8 mouse cellular contexts compared by ENCODE assay signal in the genomic region with DNA sequence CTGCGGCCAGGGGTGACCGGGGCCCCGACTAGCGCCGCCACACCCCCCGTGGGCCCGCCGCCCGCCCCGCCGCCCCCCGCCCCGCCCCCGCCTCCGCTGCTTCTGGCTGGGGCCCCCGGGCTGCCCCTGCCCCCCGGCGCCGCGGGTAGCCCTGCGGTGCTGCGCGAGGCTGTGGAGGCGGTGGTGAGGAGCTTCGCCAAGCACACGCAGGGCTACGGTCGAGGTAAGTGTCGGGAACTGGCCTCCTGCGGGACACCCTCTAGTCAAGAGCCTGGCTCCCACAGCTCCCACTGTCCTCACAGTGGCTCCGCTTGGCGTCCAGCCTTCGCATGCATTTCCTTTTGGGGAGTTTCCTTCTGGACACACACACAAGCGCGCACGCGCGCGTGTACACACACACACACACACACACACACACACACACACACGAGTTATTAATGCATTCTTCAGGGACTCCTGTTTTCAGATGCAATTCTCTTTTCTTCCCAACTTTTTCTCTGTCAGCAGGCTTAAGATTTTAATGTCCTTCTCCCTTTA. TPM values are rescaled to one million over a fixed set of nuclear protein-coding genes. Genes with fewer than 3 reads are reported as not detected.
A peak's percentile ranks its signal among the peaks of the same experiment; 100 is the strongest.
DNase-seq lines count a peak whose midpoint lies in the region; TF ChIP-seq lines count a peak whose summit lies in the region.

No protein-coding gene starts in this region.

- TF ChIP-seq POLR2A in spleen, adult 2 months (IDR thresholded peaks at IDR 0.05; ENCODE audit: low read depth, low read length), result no peak
- peak; percentile 62; the same call in 1 of the 2 replicates for TF ChIP-seq POLR2A in cortical plate, adult 2 months (IDR thresholded peaks at IDR 0.05; ENCODE audit: extremely low read depth, insufficient read depth, low read length)
- no peak for TF ChIP-seq POLR2A in liver, adult 2 months (IDR thresholded peaks at IDR 0.05; ENCODE audit: extremely low read depth, insufficient read depth, low read length)

- peaks cover 27% of the 10 kb centered on the region for H3K27me3 ChIP-seq in spleen, adult 2 months (ENCODE audit: control insufficient read depth, insufficient read depth, low read length)
- no peaks in the 10 kb centered on the region; the same call in 1 of the 2 replicates for H3K27me3 ChIP-seq in liver, adult 2 months (ENCODE audit: control insufficient read depth, insufficient read depth, low read length)

- H3K79me2 ChIP-seq in liver, adult 2 months (ENCODE audit: control insufficient read depth, insufficient read depth, low read length), result no peaks in the 10 kb centered on the region

- H3K4me3 ChIP-seq in spleen, adult 2 months (ENCODE audit: extremely low read depth, insufficient read depth, insufficient read length), result peak overlapping the region; percentile 61; the same call in 1 of the 2 replicates
- H3K4me3 ChIP-seq in cortical plate, adult 2 months (ENCODE audit: insufficient read depth, low read length), result peak overlapping the region; percentile 61
- peak overlapping the region; percentile 85 for H3K4me3 ChIP-seq in liver, adult 2 months (ENCODE audit: insufficient read depth, low read depth, low read length)

- H3K4me1 ChIP-seq in spleen, adult 2 months (ENCODE audit: control insufficient read depth, insufficient read depth, insufficient read length), result peaks cover 16% of the 10 kb centered on the region
- H3K4me1 ChIP-seq in cortical plate, adult 2 months (ENCODE audit: control insufficient read depth, insufficient read depth, low read length), result peaks cover 15% of the 10 kb centered on the region
- no peaks in the 10 kb centered on the region for H3K4me1 ChIP-seq in liver, adult 2 months (ENCODE audit: control insufficient read depth, insufficient read depth, low read length)

- no peaks in the 10 kb centered on the region for H3K36me3 ChIP-seq in spleen, adult 2 months (ENCODE audit: control insufficient read depth, insufficient read depth, low read length)
- no peaks in the 10 kb centered on the region for H3K36me3 ChIP-seq in liver, adult 2 months (ENCODE audit: control insufficient read depth, insufficient read depth, low read length)

- peak overlapping the region; percentile 70 for H3K9ac ChIP-seq in liver, adult 2 months (ENCODE audit: low read depth, low read length)

- peak overlapping the region; percentile 20; the same call in 1 of the 2 replicates for H3K27ac ChIP-seq in spleen, adult 2 months (ENCODE audit: insufficient read depth, low read length)
- H3K27ac ChIP-seq in cortical plate, adult 2 months (ENCODE audit: insufficient read depth, low read length), result peak overlapping the region; percentile 17
- H3K27ac ChIP-seq in liver, adult 2 months (replicated peaks; ENCODE audit: insufficient read depth, low read depth, low read length), result no peak overlapping the region; the same call in 1 of the 2 replicates

- WGBS in spleen, adult 2 months, result 2% methylated on average over 39 of the region's 40 CpGs
- WGBS in liver, adult 2 months, result 4% methylated on average over 37 of the region's 40 CpGs

- no peak for DNase-seq in spleen, adult 2 months (ENCODE audit: low read depth in 1 of 2, low spot score in 2 of 2)
- no peak for DNase-seq in spleen, adult 12 weeks (ENCODE audit: low spot score)
- DNase-seq in heart, adult 11 months, result peak; percentile 99
- peak; percentile 54 for DNase-seq in kidney, adult 11 months
- DNase-seq in liver, adult 2 months (ENCODE audit: extremely low read depth, low read depth, low spot score), result peak; percentile 37
- DNase-seq in neural tube, embryonic 10.5 days (ENCODE audit: extremely low spot score, low spot score), result peak; percentile 73
- DNase-seq in yolk sac, embryonic 10.5 days (ENCODE audit: low spot score), result peak; percentile 66

- TF ChIP-seq CTCF in spleen, adult 2 months (IDR thresholded peaks at IDR 0.05; ENCODE audit: extremely low read depth, insufficient read depth, insufficient read length, insufficient replicate concordance), result no peak
- no peak for TF ChIP-seq CTCF in cortical plate, adult 2 months (IDR thresholded peaks at IDR 0.05; ENCODE audit: extremely low read depth, insufficient read depth, low read length)
- TF ChIP-seq CTCF in liver, adult 2 months (IDR thresholded peaks at IDR 0.05; ENCODE audit: low read depth, low read length), result no peak

RNA-seq across cellular contexts. Expression of a gene that starts 0.4 kb away (rescaled TPM):
- 5.8 and 5.9 TPM in 2 replicates for polyA plus RNA-seq in spleen, adult 2 months (2012; rRNA removed)
- 20.9 and 22.7 TPM in 2 replicates for polyA plus RNA-seq in cortical plate, adult 2 months (2012; rRNA removed)
- 3.0 and 3.1 TPM in 2 replicates for total RNA-seq in liver, adult 2 months (2014; rRNA removed)
- 2.5 and 3.3 TPM in 2 replicates for polyA plus RNA-seq in liver, adult 2 months (2012; rRNA removed)

RNA-seq across cellular contexts. Expression of a gene that starts 4.9 kb away (rescaled TPM):
- 0.14 and 0.15 TPM in 2 replicates for polyA plus RNA-seq in spleen, adult 2 months (2012; rRNA removed)
- 61.6 and 61.9 TPM in 2 replicates for polyA plus RNA-seq in cortical plate, adult 2 months (2012; rRNA removed)
- total RNA-seq in liver, adult 2 months (2014; rRNA removed), result 0.07 TPM in 1 of 2 replicates, not detected in the other
- polyA plus RNA-seq in liver, adult 2 months (2012; rRNA removed), result 0.05 and 0.07 TPM in 2 replicates

RNA-seq across cellular contexts. Expression of a gene that starts 7.3 kb away (rescaled TPM):
- 9.2 and 10.7 TPM in 2 replicates for polyA plus RNA-seq in spleen, adult 2 months (2012; rRNA removed)
- polyA plus RNA-seq in cortical plate, adult 2 months (2012; rRNA removed), result 44.5 and 55.9 TPM in 2 replicates
- total RNA-seq in liver, adult 2 months (2014; rRNA removed), result 5.7 and 8.2 TPM in 2 replicates
- 7.0 and 7.7 TPM in 2 replicates for polyA plus RNA-seq in liver, adult 2 months (2012; rRNA removed)

RNA-seq across cellular contexts. Expression of a gene that starts 24.5 kb away (rescaled TPM):
- polyA plus RNA-seq in spleen, adult 2 months (2012; rRNA removed), result 0.18 TPM in 1 of 2 replicates, not detected in the other
- not detected in 2 replicates for polyA plus RNA-seq in cortical plate, adult 2 months (2012; rRNA removed)
- not detected in 2 replicates for total RNA-seq in liver, adult 2 months (2014; rRNA removed)
- not detected in 2 replicates for polyA plus RNA-seq in liver, adult 2 months (2012; rRNA removed)

RNA-seq across cellular contexts. Expression of a gene that starts 28.4 kb away (rescaled TPM):
- polyA plus RNA-seq in spleen, adult 2 months (2012; rRNA removed), result 2.6 and 3.1 TPM in 2 replicates
- 33.9 and 38.0 TPM in 2 replicates for polyA plus RNA-seq in cortical plate, adult 2 months (2012; rRNA removed)
- total RNA-seq in liver, adult 2 months (2014; rRNA removed), result 11.9 and 12.2 TPM in 2 replicates
- 6.3 and 7.0 TPM in 2 replicates for polyA plus RNA-seq in liver, adult 2 months (2012; rRNA removed)

Comparison
In these comparisons a context has a peak if more than half of its experiments do, and no peak if none do; other contexts are left out.
1. DNase-seq: peak in heart, adult 11 months (single experiment), kidney, adult 11 months (single experiment), liver, adult 2 months (single experiment), neural tube, embryonic 10.5 days (single experiment) and yolk sac, embryonic 10.5 days (single experiment); none in spleen, adult 2 months (0 of 2) and spleen, adult 12 weeks (single experiment).
2. RNA of a gene that starts 4.9 kb away (polyA plus RNA-seq): 61.6 to 61.9 TPM in cortical plate, adult 2 months; 0.14 to 0.15 TPM in spleen, adult 2 months and 0.05 to 0.07 TPM in liver, adult 2 months; every median in the first group is over 10 times any median in the second.
3. Peak in every context shown above with its lines, with median percentiles within 50 percentile points of each other: H3K4me3 ChIP-seq.